Mouse (Mus musculus): ENCODE measurements at regions not wholly inside any gene's neighbourhood (a gene's known extent, or its start where the extent isn't known, plus 50 kb on each side); places are given as distances from the start of the nearest gene placed in this dataset.

DNA sequence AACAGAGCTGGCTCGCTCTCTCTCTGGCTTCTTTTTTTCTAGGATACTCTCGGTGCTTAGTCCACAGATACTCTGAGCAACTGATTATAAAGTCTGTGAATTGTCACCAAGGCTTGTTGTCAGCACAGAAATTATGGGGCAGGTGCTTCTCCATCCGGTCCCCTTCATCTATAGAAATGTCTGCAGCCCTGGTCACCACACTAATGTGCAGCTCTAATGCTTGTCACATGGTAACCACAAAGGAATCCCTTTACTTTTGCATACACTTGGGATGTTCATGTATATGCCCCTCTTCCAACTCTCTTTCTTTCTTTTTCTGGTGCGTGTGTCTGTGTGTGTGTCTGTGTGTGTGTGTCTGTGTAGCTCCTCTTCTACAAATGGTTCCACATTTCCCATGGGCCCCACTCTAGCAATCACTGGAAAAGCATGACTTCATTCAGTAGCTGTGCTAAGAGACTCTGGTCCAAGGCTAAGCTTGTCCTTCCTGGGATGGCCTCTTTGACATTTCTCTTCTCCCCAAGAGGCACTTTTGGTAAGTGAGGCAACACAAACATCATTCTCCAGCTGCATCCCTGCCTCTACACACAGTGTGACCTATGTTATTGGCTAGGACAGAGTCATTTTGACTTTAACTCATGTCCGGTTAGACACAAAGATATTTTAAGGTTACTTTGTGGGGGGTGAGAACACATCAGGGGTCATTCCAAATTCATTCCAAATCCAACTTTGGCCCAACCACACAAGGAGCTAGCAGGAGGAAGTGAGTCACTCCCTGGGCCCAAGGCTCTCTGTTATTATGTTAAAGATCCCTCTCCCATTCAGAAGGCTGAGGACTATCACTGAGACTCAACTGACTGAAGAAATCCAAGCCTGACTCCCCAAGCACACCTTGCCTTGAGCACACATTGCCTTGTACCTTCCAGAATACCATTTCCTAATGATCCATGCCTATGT is 705.4 kb downstream of the Inhba start:
- WGBS = 55% methylated on average over 5 of the region's 5 CpGs
- H3K36me3 ChIP-seq = no peaks in the 10 kb centered on the region
- no peak for ATAC-seq (ENCODE audit: insufficient number of reproducible peaks, low FRiP score, low TSS enrichment, low read depth)

DNA sequence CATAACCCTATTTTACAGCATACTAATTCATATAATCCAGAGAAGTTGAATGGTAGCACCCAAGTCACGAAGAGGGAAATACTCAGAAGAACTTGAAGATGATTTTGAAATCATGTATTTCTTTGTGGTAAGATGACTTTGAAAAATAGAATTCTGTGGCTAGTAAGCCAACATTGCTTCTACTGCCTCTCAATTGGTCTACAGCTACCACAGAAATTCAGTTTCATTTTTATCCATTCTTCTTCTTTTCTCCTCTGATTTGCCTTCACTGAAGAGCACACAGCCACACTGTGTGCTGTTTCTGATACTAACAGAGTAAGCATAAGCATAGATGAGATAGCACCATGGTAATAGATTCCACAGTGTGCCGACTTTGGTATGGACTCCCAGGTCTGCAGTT is 708.4 kb downstream of the Inhba start:
- Histone ChIP-seq H3K9ac (no peak overlapping the region), H3K27me3 (no peaks in the 10 kb centered on the region), H3K27ac (replicated peaks) (no peak overlapping the region), H3K36me3 (no peaks in the 10 kb centered on the region), H3K4me3 (replicated peaks) (no peak overlapping the region), H3K4me1 (no peaks in the 10 kb centered on the region), H3K4me2 (replicated peaks) (no peak overlapping the region), H3K9me3 (replicated peaks) (no peaks in the 10 kb centered on the region)
- 86% methylated on average over 2 of the region's 2 CpGs for WGBS
- no peak for ATAC-seq (ENCODE audit: insufficient number of reproducible peaks, low FRiP score, low TSS enrichment, low read depth)

More for the DNA sequence above, 705.4 kb downstream of the Inhba start:
- Histone ChIP-seq H3K27me3 (no peaks in the 10 kb centered on the region), H3K4me2 (replicated peaks) (no peak overlapping the region), H3K9me3 (replicated peaks) (no peaks in the 10 kb centered on the region), H3K4me3 (replicated peaks) (no peak overlapping the region), H3K27ac (replicated peaks) (no peak overlapping the region), H3K4me1 (no peaks in the 10 kb centered on the region), H3K9ac (no peak overlapping the region)

DNA sequence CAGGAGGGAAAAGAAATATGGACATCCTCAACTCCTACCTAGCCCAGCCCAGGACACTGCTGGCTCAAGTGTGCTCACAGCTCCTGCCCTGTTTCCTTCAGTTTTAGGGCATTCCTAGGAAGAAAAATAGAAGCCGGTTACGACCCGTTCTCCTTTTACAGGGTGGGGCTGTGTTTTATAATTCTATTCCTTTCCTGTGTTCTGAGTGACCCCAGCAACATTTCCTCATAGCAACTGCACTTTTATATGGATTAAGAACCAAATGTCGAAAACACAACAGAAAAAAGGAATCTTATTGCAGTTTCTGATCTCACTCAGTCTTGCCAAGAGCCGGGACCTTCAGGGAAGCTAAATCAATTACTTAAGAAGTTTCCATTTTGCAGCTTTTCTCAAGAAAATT is 713.7 kb downstream of the Inhba start:
- 62% methylated on average over 5 of the region's 5 CpGs for WGBS
- no peak overlapping the region for H3K4me3 ChIP-seq (replicated peaks)
- no peaks in the 10 kb centered on the region for H3K9me3 ChIP-seq (replicated peaks)
- no peaks in the 10 kb centered on the region for H3K4me1 ChIP-seq
- H3K27me3 ChIP-seq = no peaks in the 10 kb centered on the region
- H3K27ac ChIP-seq (replicated peaks) = no peak overlapping the region
- H3K4me2 ChIP-seq (replicated peaks) = no peak overlapping the region
- no peak for ATAC-seq (ENCODE audit: insufficient number of reproducible peaks, low FRiP score, low TSS enrichment, low read depth)
- H3K36me3 ChIP-seq = no peaks in the 10 kb centered on the region
- H3K9ac ChIP-seq = no peak overlapping the region

DNA sequence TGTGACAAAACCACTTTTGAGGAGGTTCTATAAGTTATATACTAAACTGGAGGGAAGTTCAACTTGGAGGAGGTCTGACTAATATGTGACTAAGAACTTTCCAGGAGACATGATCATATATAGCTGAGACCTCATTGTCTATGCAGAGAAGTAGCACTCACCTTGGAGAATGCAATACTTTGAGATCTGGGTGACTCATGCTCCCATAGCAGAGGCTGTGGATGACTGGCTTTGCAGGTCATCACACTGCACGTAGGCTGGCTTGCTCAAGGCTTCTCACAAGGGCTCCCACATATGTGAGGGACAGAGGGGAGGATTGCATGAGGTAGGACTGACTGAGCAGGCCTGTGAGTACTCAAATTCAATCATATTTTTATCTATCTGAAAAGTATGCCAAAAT is 726.7 kb downstream of the Inhba start:
- H3K27ac ChIP-seq (replicated peaks) = no peak overlapping the region
- ATAC-seq (ENCODE audit: insufficient number of reproducible peaks, low FRiP score, low TSS enrichment, low read depth) = no peak
- H3K9me3 ChIP-seq (replicated peaks) = no peaks in the 10 kb centered on the region
- H3K4me1 ChIP-seq = no peaks in the 10 kb centered on the region
- H3K36me3 ChIP-seq = no peaks in the 10 kb centered on the region
- H3K4me3 ChIP-seq (replicated peaks) = no peak overlapping the region
- no peak overlapping the region for H3K9ac ChIP-seq
- no peaks in the 10 kb centered on the region for H3K27me3 ChIP-seq
- 72% methylated on average over 1 of the region's 1 CpGs for WGBS
- H3K4me2 ChIP-seq (replicated peaks) = no peak overlapping the region

DNA sequence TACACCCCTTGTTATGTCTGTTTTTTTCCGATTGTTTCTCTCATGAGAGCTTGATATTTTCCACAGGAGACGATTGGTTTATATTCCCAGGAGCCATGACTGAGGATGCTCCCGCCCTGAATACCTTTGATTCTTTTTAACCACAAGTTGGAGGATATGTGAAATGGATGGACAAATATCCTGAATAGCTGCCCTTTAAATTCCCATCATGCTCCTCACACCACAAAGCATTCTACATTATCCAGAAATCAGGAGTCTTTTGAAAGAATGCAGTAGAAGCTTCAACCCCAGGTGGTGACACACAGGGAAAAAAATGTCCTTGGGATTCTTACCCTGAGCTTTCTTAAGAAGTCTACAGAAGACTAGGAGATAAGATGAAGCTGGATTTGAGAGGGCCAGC is 727.9 kb downstream of the Inhba start:
- 56% methylated on average over 3 of the region's 3 CpGs for WGBS
- Histone ChIP-seq H3K4me3 (replicated peaks) (no peak overlapping the region), H3K9me3 (replicated peaks) (no peaks in the 10 kb centered on the region), H3K4me1 (no peaks in the 10 kb centered on the region), H3K4me2 (replicated peaks) (no peak overlapping the region), H3K9ac (no peak overlapping the region), H3K27ac (replicated peaks) (no peak overlapping the region), H3K36me3 (no peaks in the 10 kb centered on the region), H3K27me3 (no peaks in the 10 kb centered on the region)
- ATAC-seq (ENCODE audit: insufficient number of reproducible peaks, low FRiP score, low TSS enrichment, low read depth) = no peak

DNA sequence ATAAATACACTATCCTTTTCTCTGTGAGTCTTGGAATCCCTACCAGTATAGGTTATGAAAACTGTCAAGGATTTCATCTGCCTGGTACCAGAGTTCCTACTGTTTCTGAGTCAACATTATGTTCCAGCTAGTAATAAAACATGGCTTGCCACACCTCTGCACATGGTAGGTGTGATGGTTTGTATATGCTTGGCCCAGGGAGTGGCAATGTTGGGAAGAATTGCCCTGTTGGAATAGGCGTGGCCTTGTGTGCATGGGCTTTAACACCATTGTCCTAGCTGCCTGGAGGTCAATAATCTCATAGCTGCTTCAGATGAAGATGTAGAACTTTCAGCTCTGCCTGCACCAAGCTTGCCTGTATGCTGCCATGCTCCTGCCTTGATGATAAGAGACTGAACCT is 732.6 kb downstream of the Inhba start:
- Histone ChIP-seq H3K27ac (replicated peaks) (no peak overlapping the region), H3K4me2 (replicated peaks) (no peak overlapping the region), H3K4me3 (replicated peaks) (no peak overlapping the region), H3K27me3 (no peaks in the 10 kb centered on the region), H3K36me3 (no peaks in the 10 kb centered on the region), H3K9me3 (replicated peaks) (no peaks in the 10 kb centered on the region), H3K4me1 (no peaks in the 10 kb centered on the region), H3K9ac (no peak overlapping the region)
- ATAC-seq (ENCODE audit: insufficient number of reproducible peaks, low FRiP score, low TSS enrichment, low read depth) = no peak
- 78% methylated on average over 1 of the region's 1 CpGs for WGBS

DNA sequence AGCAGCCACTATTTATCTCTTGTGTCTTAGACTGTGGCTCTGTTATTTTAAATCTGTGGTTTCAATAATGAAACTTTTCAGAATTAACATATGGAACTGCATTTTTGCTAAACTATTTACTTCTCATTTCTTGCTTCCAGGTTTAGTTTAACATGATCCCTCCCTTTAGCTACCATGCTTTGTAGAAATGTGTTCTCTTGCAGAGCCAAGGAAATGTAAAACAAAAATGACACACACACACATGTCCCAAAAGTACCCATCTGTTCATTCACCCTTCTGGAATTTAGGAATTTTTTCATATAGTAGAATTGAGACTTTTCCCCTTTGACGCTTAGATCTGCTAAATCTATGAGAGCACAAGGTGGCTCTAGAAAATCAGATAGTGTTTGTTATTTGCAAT is 734.0 kb downstream of the Inhba start:
- H3K27me3 ChIP-seq = no peaks in the 10 kb centered on the region
- H3K27ac ChIP-seq (replicated peaks) = no peak overlapping the region
- H3K4me1 ChIP-seq = no peaks in the 10 kb centered on the region
- H3K9me3 ChIP-seq (replicated peaks) = no peaks in the 10 kb centered on the region
- H3K4me2 ChIP-seq (replicated peaks) = no peak overlapping the region
- 71% methylated on average over 1 of the region's 1 CpGs for WGBS
- H3K9ac ChIP-seq = no peak overlapping the region
- no peak for ATAC-seq (ENCODE audit: insufficient number of reproducible peaks, low FRiP score, low TSS enrichment, low read depth)
- no peak overlapping the region for H3K4me3 ChIP-seq (replicated peaks)
- H3K36me3 ChIP-seq = no peaks in the 10 kb centered on the region

DNA sequence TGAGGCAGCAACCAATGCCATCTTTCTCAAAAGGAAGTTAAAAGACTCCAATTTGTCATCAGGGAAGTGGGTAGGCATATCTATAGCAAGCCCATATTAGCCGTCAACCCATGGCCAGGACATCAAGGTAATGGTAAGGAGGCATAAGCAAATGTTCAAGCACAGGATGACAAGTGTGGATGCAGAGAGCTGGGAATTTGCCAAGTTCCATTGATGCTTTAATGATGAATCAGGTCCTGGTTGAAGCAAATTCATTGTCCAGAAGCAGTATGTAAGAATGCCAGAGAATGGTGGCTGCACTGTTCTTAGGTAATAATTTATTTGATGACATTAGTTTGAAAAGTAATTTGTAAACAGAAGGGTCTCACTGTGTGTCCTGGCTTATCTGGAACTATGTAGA is 734.8 kb downstream of the Inhba start:
- ATAC-seq (ENCODE audit: insufficient number of reproducible peaks, low FRiP score, low TSS enrichment, low read depth) = no peak
- no peak overlapping the region for H3K27ac ChIP-seq (replicated peaks)
- H3K36me3 ChIP-seq = no peaks in the 10 kb centered on the region
- H3K9me3 ChIP-seq (replicated peaks) = no peaks in the 10 kb centered on the region
- no peaks in the 10 kb centered on the region for H3K27me3 ChIP-seq
- no peak overlapping the region for H3K4me2 ChIP-seq (replicated peaks)
- no peaks in the 10 kb centered on the region for H3K4me1 ChIP-seq
- H3K9ac ChIP-seq = no peak overlapping the region
- WGBS = 77% methylated on average over 1 of the region's 1 CpGs
- H3K4me3 ChIP-seq (replicated peaks) = no peak overlapping the region

DNA sequence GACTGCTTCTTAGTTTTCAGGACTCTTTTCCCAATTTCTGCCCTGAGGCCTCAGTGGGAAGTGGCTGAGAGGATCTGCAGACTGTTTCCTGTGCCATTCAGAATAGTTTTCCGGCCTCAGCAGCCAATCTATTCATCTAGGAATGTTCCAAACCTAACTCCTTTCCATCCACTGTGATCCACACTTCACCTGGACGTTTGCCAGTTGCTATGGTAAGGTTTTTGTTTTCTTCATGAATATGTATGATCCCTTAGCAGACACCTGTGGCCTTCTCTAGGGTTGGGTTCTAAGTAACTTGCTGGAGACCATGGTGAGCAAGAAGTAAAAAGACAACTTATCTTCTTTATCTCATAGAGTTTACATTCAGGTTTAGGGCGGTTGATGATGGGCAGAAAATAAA is 744.6 kb downstream of the Inhba start:
- Histone ChIP-seq H3K36me3 (no peaks in the 10 kb centered on the region), H3K9me3 (replicated peaks) (no peaks in the 10 kb centered on the region), H3K27me3 (no peaks in the 10 kb centered on the region), H3K27ac (replicated peaks) (no peak overlapping the region), H3K9ac (no peak overlapping the region), H3K4me1 (no peaks in the 10 kb centered on the region), H3K4me3 (replicated peaks) (no peak overlapping the region), H3K4me2 (replicated peaks) (no peak overlapping the region)
- 48% methylated on average over 3 of the region's 3 CpGs for WGBS
- ATAC-seq (ENCODE audit: insufficient number of reproducible peaks, low FRiP score, low TSS enrichment, low read depth) = no peak

DNA sequence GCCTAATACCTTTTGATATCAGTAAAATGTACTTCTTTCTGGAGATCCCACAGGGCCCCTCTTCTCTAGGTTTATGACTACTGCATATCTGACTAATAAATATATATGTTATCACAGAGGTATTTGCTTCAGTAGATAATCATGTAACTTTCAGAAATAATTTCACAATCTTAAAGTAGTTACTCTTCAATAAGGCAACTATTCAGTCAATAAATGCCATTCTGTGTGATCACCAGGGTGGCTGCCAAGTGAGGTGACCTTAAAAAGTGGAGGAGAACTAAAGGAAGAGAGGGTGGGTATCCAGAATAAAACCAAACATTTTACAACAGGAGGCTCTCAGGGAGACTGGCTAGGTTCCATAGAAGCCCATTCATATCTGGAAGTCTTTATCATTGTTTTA is 748.4 kb downstream of the Inhba start:
- Histone ChIP-seq H3K4me3 (replicated peaks) (no peak overlapping the region), H3K4me1 (0 out of 2 replicates have a peak, but pooled peaks cover 15% of the 10 kb centered on the region), H3K27ac (replicated peaks) (no peak overlapping the region), H3K9me3 (replicated peaks) (no peaks in the 10 kb centered on the region), H3K9ac (no peak overlapping the region), H3K4me2 (replicated peaks) (no peak overlapping the region), H3K27me3 (no peaks in the 10 kb centered on the region), H3K36me3 (no peaks in the 10 kb centered on the region)
- ATAC-seq (ENCODE audit: insufficient number of reproducible peaks, low FRiP score, low TSS enrichment, low read depth) = no peak

DNA sequence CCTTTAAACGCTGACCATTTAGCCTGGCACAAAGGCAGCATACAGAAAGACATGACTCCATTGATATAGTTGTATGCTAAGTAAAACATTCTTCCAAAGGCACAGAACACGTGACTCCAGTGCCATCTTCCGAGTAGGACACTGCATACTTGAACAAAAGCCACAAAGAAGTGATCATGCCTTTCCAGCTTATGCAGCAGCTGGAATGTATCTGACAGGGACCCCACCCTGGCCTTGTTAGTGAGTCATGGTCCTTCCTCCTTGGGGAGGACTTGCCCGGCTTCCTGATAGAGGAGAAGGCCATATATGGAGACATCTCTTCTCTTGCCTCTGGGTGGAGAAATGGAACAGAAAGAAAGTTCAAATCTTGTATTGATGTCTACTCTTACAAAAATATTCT is 749.8 kb downstream of the Inhba start:
- Histone ChIP-seq H3K4me1 (0 out of 2 replicates have a peak, but pooled peaks cover 15% of the 10 kb centered on the region), H3K27me3 (no peaks in the 10 kb centered on the region), H3K9ac (no peak overlapping the region), H3K36me3 (no peaks in the 10 kb centered on the region), H3K4me2 (replicated peaks) (no peak overlapping the region), H3K4me3 (replicated peaks) (no peak overlapping the region), H3K9me3 (replicated peaks) (no peaks in the 10 kb centered on the region), H3K27ac (replicated peaks) (no peak overlapping the region)
- no peak for ATAC-seq (ENCODE audit: insufficient number of reproducible peaks, low FRiP score, low TSS enrichment, low read depth)
- 68% methylated on average over 4 of the region's 4 CpGs for WGBS

DNA sequence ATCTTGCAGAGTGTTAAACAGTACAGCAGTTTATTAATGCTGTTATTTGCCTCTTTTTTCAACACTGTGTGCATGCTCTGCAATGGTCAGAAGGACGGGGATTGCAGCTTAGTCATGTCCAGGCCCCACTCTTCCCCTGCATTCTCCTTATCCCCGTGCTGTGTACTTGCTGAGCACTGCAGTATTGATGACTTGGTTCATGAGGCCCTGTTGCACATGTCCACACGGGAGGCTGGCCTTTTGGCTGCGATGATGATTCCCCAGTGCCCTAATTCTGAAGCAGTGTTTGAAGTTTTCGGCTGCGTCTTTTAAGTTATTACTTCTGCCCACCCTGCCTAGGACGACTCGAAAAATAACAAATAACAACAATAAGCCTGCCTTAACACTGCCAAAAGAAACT is 750.7 kb downstream of the Inhba start:
- Histone ChIP-seq H3K9me3 (replicated peaks) (no peaks in the 10 kb centered on the region), H3K27me3 (no peaks in the 10 kb centered on the region), H3K9ac (no peak overlapping the region), H3K27ac (replicated peaks) (peak overlapping the region; percentile 51; the same call in 1 of the 2 replicates), H3K36me3 (no peaks in the 10 kb centered on the region), H3K4me1 (0 out of 2 replicates have a peak, but pooled peaks cover 15% of the 10 kb centered on the region), H3K4me2 (replicated peaks) (no peak overlapping the region), H3K4me3 (replicated peaks) (no peak overlapping the region)
- WGBS = 48% methylated on average over 8 of the region's 8 CpGs
- ATAC-seq (ENCODE audit: insufficient number of reproducible peaks, low FRiP score, low TSS enrichment, low read depth) = no peak

Data from embryonic facial prominence, embryonic 15.5 days (tissue).